Mouse (Mus musculus) lung, postnatal 25 days (tissue): Measurements from ENCODE around the gene Smap1.
A peak's percentile ranks its signal among the peaks of the same experiment; 100 is the strongest.

Experiments used
- DNase-seq: peaks from one replicate; pipeline ENCODE4 v3.0.0; 2022; ENCODE audit warnings: low spot score

Smap1 gene

GRCm38 (mm10) chr1:23920275-23920674, 1.8 kb downstream of the Smap1 start:
- no peak for DNase-seq

GRCm38 (mm10) chr1:23919086-23919485, 3.0 kb downstream of the Smap1 start:
- no peak for DNase-seq

GRCm38 (mm10) chr1:23915483-23915882, 6.6 kb downstream of the Smap1 start:
- no peak for DNase-seq

- no peak for DNase-seq
Measured at GRCm38 (mm10) chr1:23912988-23913387, 9.1 kb downstream of the Smap1 start.

GRCm38 (mm10) chr1:23906082-23906481, 16.0 kb downstream of the Smap1 start:
- DNase-seq = no peak

GRCm38 (mm10) chr1:23903340-23903739, 18.8 kb downstream of the Smap1 start:
- no peak for DNase-seq

- DNase-seq = no peak
Measured at GRCm38 (mm10) chr1:23902736-23903135, 19.4 kb downstream of the Smap1 start.

GRCm38 (mm10) chr1:23899647-23900020, 22.5 kb downstream of the Smap1 start:
- no peak for DNase-seq

GRCm38 (mm10) chr1:23899020-23899646, 23.0 kb downstream of the Smap1 start:
- no peak for DNase-seq

- DNase-seq = peak; percentile 34
Measured at GRCm38 (mm10) chr1:23892072-23892471, 30.0 kb downstream of the Smap1 start.

GRCm38 (mm10) chr1:23884914-23885313, 37.2 kb downstream of the Smap1 start:
- DNase-seq = no peak

- no peak for DNase-seq
Measured at GRCm38 (mm10) chr1:23884087-23884668, 37.9 kb downstream of the Smap1 start.

- no peak for DNase-seq
Measured at GRCm38 (mm10) chr1:23882681-23883080, 39.4 kb downstream of the Smap1 start.

GRCm38 (mm10) chr1:23872194-23872593, 49.9 kb downstream of the Smap1 start:
- no peak for DNase-seq

- peak; percentile 17 for DNase-seq
Measured at GRCm38 (mm10) chr1:23867350-23867862, 54.7 kb downstream of the Smap1 start.

GRCm38 (mm10) chr1:23865566-23865965, 56.6 kb downstream of the Smap1 start:
- no peak for DNase-seq

- DNase-seq = no peak
Measured at GRCm38 (mm10) chr1:23860944-23861343, 61.2 kb downstream of the Smap1 start.

- DNase-seq = no peak
Measured at GRCm38 (mm10) chr1:23855623-23856022, 66.5 kb downstream of the Smap1 start.

GRCm38 (mm10) chr1:23846044-23846680, 76.0 kb downstream of the Smap1 start:
- no peak for DNase-seq

GRCm38 (mm10) chr1:23845007-23845406, 77.1 kb downstream of the Smap1 start:
- no peak for DNase-seq

GRCm38 (mm10) chr1:23843790-23844189, 78.3 kb downstream of the Smap1 start:
- no peak for DNase-seq

GRCm38 (mm10) chr1:23842629-23843028, 79.5 kb downstream of the Smap1 start:
- no peak for DNase-seq

GRCm38 (mm10) chr1:23840924-23841323, 81.2 kb downstream of the Smap1 start:
- no peak for DNase-seq
